Mouse (Mus musculus) megakaryocyte-erythroid progenitor cell, adult 5-6 weeks (primary cell): ENCODE data around the gene Prdm13. TPM values are rescaled to one million over a fixed set of nuclear protein-coding genes. Genes with fewer than 3 reads are reported as not detected.
A peak's percentile ranks its signal among the peaks of the same experiment; 100 is the strongest.

ENCODE experiments used
- ATAC-seq: replicated peaks from 2 replicates; pipeline ENCODE4 v1.8.0; 2016; ENCODE audit warnings: mild to moderate bottlenecking, inconsistent platforms; ENCODE audit not compliant: severe bottlenecking, poor library complexity, low FRiP score, low TSS enrichment
- total RNA-seq, 2 experiments: library from RNA; stranded (forward) in 1 of 2; stranded (reverse) in 1 of 2; fragments of 200-1000, 215-1000 nt in 1 of 2; fragments of >200 nt in 1 of 2; fragmentation: Nextera tagmentation in 1 of 2; gene quantifications; 2 replicates each; pipeline ENCODE4 v1.2.3; 2014 to 2017

The Prdm13 gene
- total RNA-seq, 2 experiments from 2014 or later: not detected

DNA sequence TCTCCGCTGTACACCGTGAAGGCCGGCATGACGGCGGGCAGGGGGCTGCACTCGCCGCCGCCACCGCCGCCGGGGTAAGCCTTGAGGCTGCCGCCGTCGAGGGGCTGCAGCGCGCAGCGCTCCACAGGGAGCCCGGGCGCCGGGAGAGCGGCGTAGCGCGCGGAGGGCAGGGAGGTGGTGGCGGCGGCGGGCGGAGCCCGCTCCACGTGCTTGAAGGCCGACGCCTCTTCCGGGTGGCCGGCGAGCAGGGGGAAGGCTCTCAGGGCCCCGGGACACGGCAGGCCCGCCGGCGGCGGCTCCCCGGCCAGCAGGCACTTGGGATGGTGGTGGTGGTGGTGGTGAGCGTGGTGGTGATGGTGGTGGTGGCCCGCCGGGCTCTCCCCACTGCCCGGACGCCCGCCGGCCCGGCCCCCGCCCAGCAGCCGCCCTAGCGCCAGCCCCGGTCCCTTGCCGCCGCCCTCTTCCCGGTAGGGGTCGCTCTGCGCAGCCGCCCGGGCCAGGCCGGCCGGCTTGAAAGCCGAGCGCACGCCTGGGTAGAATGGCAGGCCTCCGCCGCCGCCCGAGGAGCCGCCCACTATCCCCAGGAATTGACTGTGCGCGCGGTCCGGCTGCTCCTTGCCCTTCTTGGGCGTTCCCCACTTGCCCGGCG is 6.7 kb downstream of the Prdm13 start:
- peak; percentile 58 for ATAC-seq

DNA sequence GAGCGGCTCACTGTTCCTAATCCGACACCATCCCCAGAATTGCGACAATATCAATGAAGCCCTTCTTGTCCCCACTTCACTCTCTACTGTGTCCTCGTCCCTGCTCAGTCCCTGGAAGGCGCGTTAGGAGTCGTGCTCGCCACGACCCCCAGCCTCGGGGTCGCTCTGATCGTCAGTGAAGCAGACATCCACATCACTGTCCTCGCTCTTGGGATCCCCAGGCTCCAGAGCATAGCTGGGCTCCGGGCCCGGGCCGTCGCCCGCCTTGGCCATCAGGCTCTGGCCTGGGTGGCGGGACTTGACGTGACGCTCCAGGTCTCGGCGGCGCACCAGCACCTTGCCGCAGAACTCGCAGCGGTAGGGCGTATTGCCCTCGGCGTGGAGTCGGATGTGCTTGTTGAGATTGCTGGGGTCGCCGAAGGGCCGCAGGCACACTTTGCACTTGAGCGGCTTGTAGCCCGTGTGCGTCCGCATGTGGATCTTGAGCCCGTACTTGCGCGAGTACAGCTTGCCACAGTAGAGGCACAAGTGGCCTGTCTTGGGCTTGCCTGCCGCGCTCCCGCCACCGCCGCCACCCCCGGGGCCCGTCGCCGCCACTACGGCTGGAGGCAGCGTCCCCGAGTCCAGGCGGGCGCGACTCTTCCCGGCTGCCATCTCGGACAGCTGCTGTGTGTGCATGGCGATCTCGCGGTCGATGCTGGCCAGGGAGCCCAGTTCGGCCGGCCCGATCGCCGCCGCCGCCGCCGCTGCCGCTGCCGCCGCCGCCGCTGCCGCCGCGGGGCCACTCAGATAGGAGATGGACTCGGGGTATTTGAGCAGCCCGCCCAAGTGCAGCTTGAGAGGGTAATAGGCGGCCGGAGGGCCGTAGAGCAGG is 7.4 kb downstream of the Prdm13 start:
- no peak for ATAC-seq

DNA sequence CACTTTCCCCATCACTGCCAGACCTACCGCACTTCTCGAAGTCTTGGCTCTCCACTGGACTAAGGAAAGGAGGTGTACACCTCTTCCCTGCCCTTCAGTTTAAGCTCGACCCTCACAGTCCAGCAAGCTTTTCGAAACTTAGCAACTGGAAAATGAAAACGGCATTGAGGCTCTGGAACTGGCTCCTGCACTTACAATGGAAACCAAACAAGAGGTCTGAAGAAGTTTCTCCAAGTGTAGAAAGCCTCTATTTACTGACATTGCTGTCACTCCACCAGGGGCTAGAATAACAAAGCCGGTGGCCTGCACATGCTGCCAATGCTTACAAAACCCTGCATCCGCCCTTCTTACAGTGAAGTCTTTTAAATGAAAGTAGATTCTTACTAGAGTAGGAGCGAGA is 11.1 kb downstream of the Prdm13 start:
- no peak for ATAC-seq

DNA sequence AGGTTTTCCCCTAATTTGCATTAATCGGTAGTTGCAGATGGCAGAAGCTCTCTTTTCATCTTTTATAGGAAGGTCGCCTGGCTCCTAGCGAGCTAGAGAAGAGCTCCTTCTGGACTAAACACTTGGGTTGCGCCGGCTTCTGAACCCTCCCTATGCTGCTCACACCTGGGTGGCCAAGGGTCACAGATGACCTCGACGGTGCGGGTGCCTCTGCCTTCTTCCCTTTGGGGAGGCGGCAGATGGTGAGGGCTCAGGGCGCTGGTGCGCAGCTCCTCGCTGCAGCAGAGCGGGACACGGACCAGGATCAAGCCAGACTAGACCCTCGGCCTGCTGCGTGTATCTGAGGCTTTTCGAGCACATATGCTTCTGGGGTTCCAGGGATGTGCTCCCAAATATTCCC is 11.7 kb downstream of the Prdm13 start:
- ATAC-seq: no peak

DNA sequence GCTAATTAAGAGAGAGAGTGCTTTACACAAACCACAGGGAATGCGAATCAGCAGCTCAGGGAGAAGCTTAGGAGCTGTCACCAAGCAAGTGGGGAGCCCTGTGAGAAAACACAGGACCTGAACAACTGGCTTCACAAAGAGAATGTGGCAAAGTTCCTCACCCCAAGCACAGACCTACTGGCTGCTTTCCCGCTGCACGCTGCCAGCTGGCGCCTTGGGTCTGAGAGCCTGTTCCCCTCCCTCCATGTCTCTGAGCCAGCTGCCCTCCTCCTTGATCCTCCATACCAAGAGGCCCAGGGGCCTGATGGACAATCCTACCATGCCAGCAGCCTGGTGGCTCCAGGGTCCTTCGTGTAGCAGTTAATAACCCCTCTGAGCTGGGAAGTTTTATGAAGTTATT is 19.8 kb downstream of the Prdm13 start:
- no peak for ATAC-seq

GRCm38 (mm10) chr4:21658184-21658583 is 27.6 kb downstream of the Prdm13 start:
- no peak for ATAC-seq

GRCm38 (mm10) chr4:21629275-21629583 is 56.5 kb downstream of the Prdm13 start:
- 0 out of 2 replicates have a peak, but pooled peaks have one; percentile 22 for ATAC-seq

- no peak for ATAC-seq
Measured at GRCm38 (mm10) chr4:21628367-21629274, 57.1 kb downstream of the Prdm13 start.

Other genes with a start within 250 kb of the Prdm13 start
- gene Ccnc, start 41.7 kb upstream of the Prdm13 start, total RNA-seq (2014; fragmentation: Nextera tagmentation): 27.5 and 28.5 TPM in 2 replicates
- 38.9 and 41.7 TPM in 2 replicates for gene Ccnc, start 41.7 kb upstream of the Prdm13 start, total RNA-seq (2017)
- gene Usp45, start 81.2 kb upstream of the Prdm13 start, total RNA-seq (2014; fragmentation: Nextera tagmentation): 40.5 and 63.1 TPM in 2 replicates
- 26.3 and 34.1 TPM in 2 replicates for gene Usp45, start 81.2 kb upstream of the Prdm13 start, total RNA-seq (2017)
- 19.8 and 27.1 TPM in 2 replicates for gene Tstd3, start 81.2 kb upstream of the Prdm13 start, total RNA-seq (2014; fragmentation: Nextera tagmentation)
- 9.8 and 19.3 TPM in 2 replicates for gene Tstd3, start 81.2 kb upstream of the Prdm13 start, total RNA-seq (2017)
- gene Pnisr, start 161.6 kb upstream of the Prdm13 start, total RNA-seq (2014; fragmentation: Nextera tagmentation): 208 and 212 TPM in 2 replicates
- 72.4 and 175 TPM in 2 replicates for gene Pnisr, start 161.6 kb upstream of the Prdm13 start, total RNA-seq (2017)
- 8.7 and 15.1 TPM in 2 replicates for gene Coq3, start 193.7 kb upstream of the Prdm13 start, total RNA-seq (2014; fragmentation: Nextera tagmentation)
- 19.5 and 28.8 TPM in 2 replicates for gene Coq3, start 193.7 kb upstream of the Prdm13 start, total RNA-seq (2017)
- not detected in 2 replicates for gene Faxc, start 245.4 kb upstream of the Prdm13 start, total RNA-seq (2014; fragmentation: Nextera tagmentation)
- not detected in 2 replicates for gene Faxc, start 245.4 kb upstream of the Prdm13 start, total RNA-seq (2017)